Mouse (Mus musculus): ENCODE results near the gene Kirrel2.

GRCm38 (mm10) chr7:30421890-30422435 is 35.5 kb downstream of the Kirrel2 start:
- TF ChIP-seq CTCF (IDR thresholded peaks at IDR 0.05; ENCODE audit: low read depth, low read length) (no peak), POLR2A (IDR thresholded peaks at IDR 0.05; ENCODE audit: insufficient read depth, low read length) (no peak)
